Mouse (Mus musculus) small intestine, adult 2 months (tissue): ENCODE measurements around the gene Awat1.

ENCODE experiments used
- CTCF ChIP-seq: fragments of 200-500 bp; IDR thresholded peaks from 2 replicates; pipeline ENCODE4 v1.5.1; 2012; ENCODE audit warnings: low read depth, mild to moderate bottlenecking, control low read depth, inconsistent platforms, low read length, moderate library complexity, mixed read lengths; ENCODE audit not compliant: insufficient replicate concordance, insufficient read length; ENCODE audit errors: extremely low read depth
- POLR2A ChIP-seq: fragments of 200-500 bp; IDR thresholded peaks from 2 replicates; pipeline ENCODE4 v1.6.1; 2012; ENCODE audit warnings: low read depth, mild to moderate bottlenecking, control low read depth, inconsistent platforms, low read length, moderate library complexity

GRCm38 (mm10) chrX:100565696-100566095 is 6.4 kb upstream of the Awat1 start:
- TF ChIP-seq CTCF (no peak), POLR2A (no peak)
